Mouse (Mus musculus) testis, adult 2 months (tissue): Measurements from ENCODE around the gene Jakmip3. TPM values are rescaled to one million over a fixed set of nuclear protein-coding genes. Genes with fewer than 3 reads are reported as not detected.

ENCODE experiments used
- H3K27ac ChIP-seq: fragments of 200-500 bp; 2 replicates; pipeline ENCODE4 v1.5.1; 2012; ENCODE audit warnings: low read depth, low read length; ENCODE audit not compliant: control insufficient read depth, insufficient read depth
- H3K27me3 ChIP-seq: fragments of 200-500 bp; 2 replicates; pipeline ENCODE4 v1.6.1; 2012; ENCODE audit warnings: mild to moderate bottlenecking, low read length, moderate library complexity; ENCODE audit not compliant: control insufficient read depth, insufficient read depth
- H3K36me3 ChIP-seq: fragments of 200-500 bp; 2 replicates; pipeline ENCODE4 v1.6.1; 2012; ENCODE audit warnings: mild to moderate bottlenecking, low read length; ENCODE audit not compliant: control insufficient read depth, insufficient read depth
- H3K4me1 ChIP-seq: fragments of 200-500 bp; 2 replicates; pipeline ENCODE4 v1.6.1; 2012; ENCODE audit warnings: low read length; ENCODE audit not compliant: control insufficient read depth, insufficient read depth
- H3K4me3 ChIP-seq: fragments of 200-500 bp; 2 replicates; pipeline ENCODE4 v1.5.1; 2012; ENCODE audit warnings: low read depth, mild to moderate bottlenecking, low read length, moderate library complexity, mixed read lengths; ENCODE audit not compliant: control insufficient read depth
- CTCF ChIP-seq: fragments of 200-500 bp; IDR thresholded peaks from 2 replicates; pipeline ENCODE4 v1.5.1; 2012; ENCODE audit warnings: low read depth, mild to moderate bottlenecking, inconsistent platforms, low read length, moderate library complexity; ENCODE audit not compliant: control insufficient read depth, insufficient read depth, insufficient replicate concordance
- POLR2A ChIP-seq: fragments of 200-500 bp; IDR thresholded peaks from 2 replicates; pipeline ENCODE4 v1.6.1; 2012; ENCODE audit warnings: low read depth, mild to moderate bottlenecking, inconsistent platforms, low read length, moderate library complexity; ENCODE audit not compliant: control insufficient read depth
- polyA plus RNA-seq: library from polyadenylated mRNA; depleted of rRNA; stranded (reverse); fragments of >200 nt; gene quantifications from 2 replicates; pipeline ENCODE4 v1.2.3, GENCODE M21; 2012

Gene Jakmip3
- polyA plus RNA-seq, 1 experiment, result 3.6 TPM

DNA sequence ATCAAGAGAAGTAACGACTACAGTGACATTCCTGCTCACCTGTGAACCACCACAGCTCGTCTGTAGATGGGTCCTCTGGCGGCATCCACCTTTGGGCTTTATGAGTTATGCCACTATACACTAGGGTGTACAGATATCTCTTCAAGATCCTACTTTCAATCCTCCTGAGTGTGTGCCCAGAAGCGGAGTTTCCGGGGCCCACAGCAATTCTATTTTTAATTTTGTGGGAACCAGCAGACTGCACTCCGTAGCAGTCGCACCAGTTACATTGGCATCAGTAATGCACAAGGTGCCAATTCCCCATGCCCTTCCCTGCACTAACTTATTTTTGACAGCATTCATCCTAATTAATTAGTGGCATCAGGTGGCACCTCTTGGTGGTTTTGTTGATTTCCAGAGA, 37.0 kb downstream of the Jakmip3 start:
- Histone ChIP-seq H3K27me3 (no peaks in the 10 kb centered on the region), H3K4me3 (no peak overlapping the region), H3K27ac (no peak overlapping the region), H3K36me3 (no peaks in the 10 kb centered on the region), H3K4me1 (no peaks in the 10 kb centered on the region)
- TF ChIP-seq POLR2A (no peak), CTCF (no peak)

DNA sequence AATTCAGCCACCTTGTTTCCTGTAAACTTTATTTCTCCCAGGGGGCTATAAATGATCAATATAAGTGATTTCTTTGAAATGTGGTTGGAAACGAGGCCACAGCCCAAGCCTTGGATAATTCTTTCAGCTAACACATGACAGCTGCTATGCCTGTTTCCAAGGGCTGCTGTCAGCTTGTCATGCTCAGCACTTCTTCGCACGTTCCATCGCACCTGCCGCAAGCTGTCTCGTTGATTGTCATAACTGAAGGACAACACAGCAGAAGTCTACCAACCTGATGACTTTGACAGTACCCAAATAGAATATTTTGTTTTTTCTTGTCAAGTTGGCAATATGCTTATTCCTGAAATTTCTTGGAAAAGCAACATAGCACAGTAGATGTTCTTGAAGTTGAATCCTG, 44.0 kb downstream of the Jakmip3 start:
- H3K36me3 ChIP-seq, result no peaks in the 10 kb centered on the region
- no peak overlapping the region for H3K27ac ChIP-seq
- no peak for TF ChIP-seq POLR2A
- no peak for TF ChIP-seq CTCF
- no peak overlapping the region for H3K4me3 ChIP-seq
- H3K4me1 ChIP-seq, result no peaks in the 10 kb centered on the region
- no peaks in the 10 kb centered on the region for H3K27me3 ChIP-seq

DNA sequence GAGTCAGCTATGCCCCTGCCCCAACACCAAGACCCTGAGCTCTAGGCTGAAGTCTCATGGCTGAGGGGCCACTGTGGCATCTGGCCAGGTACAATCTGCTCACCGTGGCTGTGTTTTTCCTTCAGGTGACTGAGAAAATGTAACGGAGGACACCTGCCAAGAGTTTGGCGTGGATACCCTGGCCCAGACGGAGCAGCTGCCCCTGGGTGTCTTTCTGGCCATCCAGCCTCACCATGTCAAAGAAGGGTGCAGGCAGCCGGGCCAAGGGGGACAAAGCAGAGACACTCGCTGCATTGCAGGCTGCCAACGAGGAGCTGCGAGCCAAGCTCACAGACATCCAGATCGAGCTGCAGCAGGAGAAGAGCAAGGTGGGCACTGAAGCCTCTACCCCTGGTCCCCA, 48.6 kb downstream of the Jakmip3 start:
- no peak overlapping the region for H3K4me3 ChIP-seq
- TF ChIP-seq POLR2A, result no peak
- no peak for TF ChIP-seq CTCF
- H3K27ac ChIP-seq, result no peak overlapping the region
- no peaks in the 10 kb centered on the region for H3K27me3 ChIP-seq
- no peaks in the 10 kb centered on the region for H3K36me3 ChIP-seq
- no peaks in the 10 kb centered on the region for H3K4me1 ChIP-seq

DNA sequence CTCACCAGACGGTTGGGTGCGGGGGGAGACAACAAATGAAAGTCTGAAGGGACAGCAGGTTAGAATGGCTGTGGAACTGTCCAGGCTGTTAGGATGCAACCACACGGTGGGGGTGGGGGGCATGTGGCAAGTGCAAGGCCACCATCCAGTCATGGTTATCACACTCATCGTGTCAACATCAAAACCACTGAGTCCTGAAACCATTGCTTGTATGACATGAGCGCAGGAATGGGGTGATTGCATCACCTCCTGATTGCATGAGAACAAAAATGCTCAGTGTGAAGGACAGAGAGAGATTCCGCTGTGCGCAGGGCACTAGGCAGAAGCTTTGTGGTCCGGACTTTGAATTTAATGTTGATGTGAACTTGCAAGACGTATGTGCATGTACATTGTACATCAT, 62.2 kb downstream of the Jakmip3 start:
- TF ChIP-seq CTCF (no peak), POLR2A (no peak)
- H3K4me1 ChIP-seq, result no peaks in the 10 kb centered on the region
- H3K4me3 ChIP-seq, result no peak overlapping the region
- H3K27me3 ChIP-seq, result no peaks in the 10 kb centered on the region
- no peak overlapping the region; the same call in 1 of the 2 replicates for H3K27ac ChIP-seq
- no peaks in the 10 kb centered on the region for H3K36me3 ChIP-seq

DNA sequence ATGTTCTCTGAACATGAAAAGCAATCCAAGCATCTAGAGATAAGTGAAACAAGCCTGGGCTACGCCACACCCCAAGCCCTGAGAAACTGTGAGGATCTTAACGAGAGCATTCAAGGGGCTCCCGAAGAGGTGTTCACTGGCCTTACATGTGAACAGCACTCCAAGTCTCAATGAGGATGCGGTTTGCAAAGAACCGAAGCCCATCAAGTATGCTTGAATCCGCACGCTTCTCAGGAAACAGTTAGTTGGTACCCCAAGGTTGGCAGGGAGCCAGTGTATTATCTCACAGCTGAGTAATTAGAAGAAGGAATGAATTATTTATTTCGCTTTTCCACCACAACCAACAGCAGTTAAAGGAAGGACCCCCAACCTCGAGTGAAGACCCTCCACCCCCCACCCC, 62.7 kb downstream of the Jakmip3 start:
- Histone ChIP-seq H3K4me3 (no peak overlapping the region), H3K27me3 (no peaks in the 10 kb centered on the region), H3K36me3 (no peaks in the 10 kb centered on the region), H3K4me1 (no peaks in the 10 kb centered on the region), H3K27ac (no peak overlapping the region)
- TF ChIP-seq CTCF, result no peak

DNA sequence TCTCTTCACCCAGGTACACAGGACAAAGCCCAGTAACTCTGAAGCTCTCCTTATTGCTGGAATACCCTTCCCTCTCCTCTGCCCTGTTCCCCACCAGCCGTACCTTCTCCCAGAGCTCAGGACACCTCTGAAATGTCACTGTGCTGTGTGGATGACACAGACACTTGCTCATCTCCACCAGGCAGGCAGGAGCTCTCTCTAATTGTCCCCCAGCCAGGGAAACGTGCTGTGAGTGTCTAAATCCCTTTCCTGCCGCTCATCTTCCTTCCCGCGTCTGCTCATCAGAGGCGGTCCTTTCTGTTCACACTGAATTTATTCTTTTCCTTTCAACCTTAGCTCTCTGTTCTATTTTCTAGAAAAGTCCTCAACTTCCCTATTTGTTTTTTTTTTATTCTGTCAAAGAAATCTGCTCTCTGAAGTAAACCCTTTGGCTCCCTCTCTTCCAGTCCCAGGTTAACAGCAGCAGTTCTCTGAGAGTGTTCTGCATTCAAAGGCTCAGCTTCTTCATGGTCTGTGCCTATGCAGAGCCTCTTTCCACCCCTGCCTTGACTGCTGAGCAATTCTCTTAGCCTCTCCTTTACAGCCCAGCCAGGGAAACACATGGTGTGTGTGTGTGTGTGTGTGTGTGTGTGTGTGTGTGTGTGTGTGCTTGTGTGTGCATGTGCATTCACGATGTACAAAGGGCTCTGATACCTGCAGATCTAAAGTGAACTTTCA, 69.4 kb downstream of the Jakmip3 start:
- Histone ChIP-seq H3K27me3 (no peaks in the 10 kb centered on the region), H3K4me1 (peaks cover 2% of the 10 kb centered on the region; the same call in 1 of the 2 replicates), H3K36me3 (no peaks in the 10 kb centered on the region), H3K4me3 (no peak overlapping the region), H3K27ac (no peak overlapping the region)
- no peak for TF ChIP-seq CTCF
- TF ChIP-seq POLR2A, result no peak

DNA sequence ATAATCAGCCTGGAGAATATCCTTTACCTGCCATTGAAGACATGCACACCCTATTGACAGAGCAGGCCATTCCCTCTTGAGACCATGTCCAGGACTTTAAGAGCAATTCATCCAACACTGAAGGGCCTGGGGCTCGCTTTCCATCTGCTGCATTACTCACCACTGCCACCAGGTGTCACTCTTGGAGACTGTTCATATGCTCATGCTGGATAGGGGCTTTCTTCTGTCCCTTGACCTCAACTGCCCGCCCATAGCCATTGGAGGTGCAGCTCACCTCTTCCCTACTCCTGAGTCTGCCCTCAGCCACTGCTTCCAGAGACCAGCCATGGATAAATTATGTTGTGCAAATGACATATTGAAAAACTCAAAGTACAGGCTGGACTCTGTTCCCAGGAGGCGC, 70.5 kb downstream of the Jakmip3 start:
- TF ChIP-seq POLR2A (no peak), CTCF (peak; percentile 84; the same call in 1 of the 2 replicates)
- Histone ChIP-seq H3K27me3 (no peaks in the 10 kb centered on the region), H3K4me1 (peaks cover 2% of the 10 kb centered on the region; the same call in 1 of the 2 replicates), H3K4me3 (no peak overlapping the region), H3K27ac (no peak overlapping the region), H3K36me3 (no peaks in the 10 kb centered on the region)
